Mouse (Mus musculus): Measurements from ENCODE around the gene Prrg2. TPM values are rescaled to one million over a fixed set of nuclear protein-coding genes. Genes with fewer than 3 reads are reported as not detected.
"Not testable (repeated sequence)": the region's sequence is repeated elsewhere in the genome, so short reads cannot be mapped to it uniquely, and the experiment has no call there.

Gene Prrg2
- total RNA-seq, 2 experiments from 2014 or later: 9.5 to 10.2 TPM

- DNase-seq: no peak
These were observed 26.8 kb downstream of the Prrg2 start for GRCm38 (mm10) chr7:45035631-45036030.

- DNase-seq: no peak
These were observed 28.6 kb downstream of the Prrg2 start for GRCm38 (mm10) chr7:45033722-45034359.

- DNase-seq: no peak
These were observed 31.6 kb downstream of the Prrg2 start for GRCm38 (mm10) chr7:45030857-45031256.

- DNase-seq: no peak
These were observed 32.5 kb downstream of the Prrg2 start for GRCm38 (mm10) chr7:45029995-45030394.

- DNase-seq: no peak
These were observed 34.1 kb downstream of the Prrg2 start for GRCm38 (mm10) chr7:45028351-45028750.

- no peak for DNase-seq
These were observed 34.7 kb downstream of the Prrg2 start for GRCm38 (mm10) chr7:45027761-45028160.

GRCm38 (mm10) chr7:45026256-45026655 lies 36.2 kb downstream of the Prrg2 start:
- DNase-seq: no peak

- DNase-seq: no peak
These were observed 36.8 kb downstream of the Prrg2 start for GRCm38 (mm10) chr7:45025601-45026220.

GRCm38 (mm10) chr7:45024281-45025248 lies 37.9 kb downstream of the Prrg2 start:
- no peak for DNase-seq

GRCm38 (mm10) chr7:45023711-45024110 lies 38.8 kb downstream of the Prrg2 start:
- DNase-seq: not testable (repeated sequence)

GRCm38 (mm10) chr7:45020225-45020624 lies 42.3 kb downstream of the Prrg2 start:
- no peak for DNase-seq

GRCm38 (mm10) chr7:45019031-45019571 lies 43.4 kb downstream of the Prrg2 start:
- peak; percentile 71 for DNase-seq

- DNase-seq: peak; percentile 95
These were observed 45.0 kb downstream of the Prrg2 start, which contains the start of gene Rras for GRCm38 (mm10) chr7:45017242-45018061. Gene Rras (plus strand): TSS chr7:45017961.

GRCm38 (mm10) chr7:45016761-45017160 lies 45.7 kb downstream of the Prrg2 start:
- no peak for DNase-seq

GRCm38 (mm10) chr7:45015957-45016612 lies 46.4 kb downstream of the Prrg2 start, which contains the start of gene Scaf1:
Gene Scaf1 (minus strand): TSS chr7:45016363.
- peak; percentile 99 for DNase-seq

GRCm38 (mm10) chr7:45015344-45015956 lies 47.0 kb downstream of the Prrg2 start:
- no peak for DNase-seq

- no peak for DNase-seq
These were observed 48.4 kb downstream of the Prrg2 start for GRCm38 (mm10) chr7:45014096-45014451.

GRCm38 (mm10) chr7:45013366-45014095 lies 48.9 kb downstream of the Prrg2 start:
- no peak for DNase-seq

GRCm38 (mm10) chr7:45012824-45013223 lies 49.7 kb downstream of the Prrg2 start:
- no peak for DNase-seq

- no peak for DNase-seq
These were observed 50.5 kb downstream of the Prrg2 start for GRCm38 (mm10) chr7:45012011-45012410.

Measured in heart, postnatal 4 days (tissue).